Mouse (Mus musculus) CH12.LX (cell line): Measurements from ENCODE around the gene Actn4. TPM values are rescaled to one million over a fixed set of nuclear protein-coding genes. Genes with fewer than 3 reads are reported as not detected.

Experiments
- DNase-seq: peaks from one replicate; pipeline ENCODE4 v3.0.0-alpha.2; 2013; ENCODE audit errors: extremely low read depth
- H3K27ac ChIP-seq: 2 replicates; pipeline ENCODE4 v1.5.1; 2012; ENCODE audit warnings: low read depth, mild to moderate bottlenecking, control low read depth, moderate library complexity; ENCODE audit not compliant: insufficient read depth
- H3K27me3 ChIP-seq: replicated peaks from 2 replicates; pipeline ENCODE3; 2012; ENCODE audit warnings: inconsistent platforms
- H3K36me3 ChIP-seq, 2 experiments: replicated peaks in 1 of 2; 2 replicates each; pipeline versions ENCODE3 to v1.6.1; 2012; ENCODE audit warnings: inconsistent platforms in 1 of 2, low read length in 1 of 2, mild to moderate bottlenecking in 1 of 2, mixed read lengths in 1 of 2, moderate library complexity in 1 of 2; ENCODE audit not compliant: control insufficient read depth in 1 of 2, insufficient read depth in 1 of 2
- H3K4me1 ChIP-seq, 2 experiments: 2 replicates each; pipeline ENCODE4 v1.6.1; 2012; ENCODE audit warnings: inconsistent platforms in 1 of 2, moderate library complexity in 1 of 2; ENCODE audit not compliant: insufficient read depth in 2 of 2, control insufficient read depth in 1 of 2
- H3K4me2 ChIP-seq: 2 replicates; pipeline ENCODE4 v1.6.1; 2012; ENCODE audit warnings: low read depth, mild to moderate bottlenecking, control low read depth; ENCODE audit not compliant: poor library complexity, insufficient read depth, severe bottlenecking
- H3K4me3 ChIP-seq, 3 experiments: fragments of 150-350 bp in 1 of 3; sonication (generic) in 1 of 3; replicated peaks in 1 of 3; 2 replicates each; pipeline versions ENCODE3 to v1.5.1; 2011 to 2012; ENCODE audit warnings: low read depth in 2 of 3, low read length in 2 of 3, mild to moderate bottlenecking in 2 of 3, moderate library complexity in 2 of 3, control low read depth in 1 of 3, improper control_type of control experiment in 1 of 3, inconsistent platforms in 1 of 3, mixed read lengths in 1 of 3; ENCODE audit not compliant: poor library complexity in 1 of 3
- H3K79me2 ChIP-seq: replicated peaks from 2 replicates; pipeline ENCODE4 v1.6.1; 2012; ENCODE audit warnings: mild to moderate bottlenecking, moderate library complexity; ENCODE audit not compliant: control insufficient read depth, poor library complexity, insufficient read depth, severe bottlenecking; ENCODE audit errors: extremely low read depth
- H3K9ac ChIP-seq: 2 replicates; pipeline ENCODE4 v1.6.1; 2012; ENCODE audit warnings: low read depth, mild to moderate bottlenecking, control low read depth, moderate library complexity; ENCODE audit not compliant: insufficient read depth
- H3K9me3 ChIP-seq: replicated peaks from 2 replicates; pipeline ENCODE3; 2012; ENCODE audit warnings: low read length, inconsistent platforms, mixed read lengths
- BHLHE40 ChIP-seq: IDR thresholded peaks from 2 replicates; pipeline ENCODE4 v1.6.1; 2011; ENCODE audit warnings: mild to moderate bottlenecking, low read depth, low read length, improper control_type of control experiment
- CHD1 ChIP-seq: IDR thresholded peaks from 2 replicates; pipeline ENCODE4 v1.6.1; 2012; ENCODE audit warnings: low read depth, low read length, improper control_type of control experiment, inconsistent platforms
- CHD2 ChIP-seq: IDR thresholded peaks from 2 replicates; pipeline ENCODE4 v1.6.1; 2011; ENCODE audit warnings: low read length, improper control_type of control experiment
- CTCF ChIP-seq, 2 experiments: IDR thresholded peaks in 1 of 2; conservative IDR thresholded peaks in 1 of 2; 2 replicates each; pipeline ENCODE4 v1.5.1; 2011 to 2012; ENCODE audit warnings: low read depth in 2 of 2, low read length in 2 of 2, improper control_type of control experiment in 1 of 2, inconsistent platforms in 1 of 2, mild to moderate bottlenecking in 1 of 2, moderate library complexity in 1 of 2
- E2F4 ChIP-seq: IDR thresholded peaks from 2 replicates; pipeline ENCODE4 v1.6.1; 2011; ENCODE audit warnings: low read depth, low read length, improper control_type of control experiment; ENCODE audit not compliant: insufficient replicate concordance
- ELF1 ChIP-seq: IDR thresholded peaks from 2 replicates; pipeline ENCODE4 v1.6.1; 2014; ENCODE audit warnings: low read depth, mild to moderate bottlenecking, inconsistent platforms, low read length, improper control_type of control experiment
- ETS1 ChIP-seq: conservative IDR thresholded peaks from 2 replicates; pipeline ENCODE4 v1.6.1; 2012; ENCODE audit warnings: low read depth, mild to moderate bottlenecking, inconsistent platforms, low read length, improper control_type of control experiment, moderate library complexity
- IRF4 ChIP-seq: IDR thresholded peaks from 2 replicates; pipeline ENCODE4 v1.6.1; 2014; ENCODE audit warnings: low read depth, mild to moderate bottlenecking, inconsistent platforms, low read length, improper control_type of control experiment
- JUN ChIP-seq: IDR thresholded peaks from 2 replicates; pipeline ENCODE4 v1.6.1; 2011; ENCODE audit warnings: low read depth, mild to moderate bottlenecking, low read length, improper control_type of control experiment, moderate library complexity; ENCODE audit not compliant: insufficient read depth
- JUND ChIP-seq: conservative IDR thresholded peaks from 2 replicates; pipeline ENCODE4 v1.6.1; 2011; ENCODE audit warnings: low read depth, low read length, improper control_type of control experiment
- KAT2A ChIP-seq: IDR thresholded peaks from 2 replicates; pipeline ENCODE4 v1.6.1; 2012; ENCODE audit warnings: low read length, improper control_type of control experiment, inconsistent platforms; ENCODE audit not compliant: insufficient replicate concordance
- MAFK ChIP-seq: IDR thresholded peaks from 2 replicates; pipeline ENCODE4 v1.6.1; 2011; ENCODE audit warnings: low read length, improper control_type of control experiment; ENCODE audit not compliant: insufficient replicate concordance
- MAX ChIP-seq: IDR thresholded peaks from 2 replicates; pipeline ENCODE4 v1.6.1; 2011; ENCODE audit warnings: low read length, improper control_type of control experiment
- MEF2A ChIP-seq: IDR thresholded peaks from 2 replicates; pipeline ENCODE4 v1.6.1; 2014; ENCODE audit warnings: low read depth, mild to moderate bottlenecking, inconsistent platforms, low read length, improper control_type of control experiment, borderline replicate concordance
- MXI1 ChIP-seq: IDR thresholded peaks from 2 replicates; pipeline ENCODE4 v1.6.1; 2011; ENCODE audit warnings: mild to moderate bottlenecking, low read depth, low read length, improper control_type of control experiment
- NELFE ChIP-seq: IDR thresholded peaks from 2 replicates; pipeline ENCODE4 v1.6.1; 2011; ENCODE audit warnings: low read depth, low read length, improper control_type of control experiment
- NRF1 ChIP-seq: IDR thresholded peaks from 2 replicates; pipeline ENCODE4 v1.6.1; 2014; ENCODE audit warnings: low read depth, mild to moderate bottlenecking, inconsistent platforms, low read length, improper control_type of control experiment, moderate library complexity
- PAX5 ChIP-seq: IDR thresholded peaks from 2 replicates; pipeline ENCODE4 v1.6.1; 2012; ENCODE audit warnings: low read length, inconsistent platforms, mixed read lengths
- POLR2A ChIP-seq: IDR thresholded peaks from 2 replicates; pipeline ENCODE4 v1.6.1; 2011; ENCODE audit warnings: low read depth, mild to moderate bottlenecking, improper control_type of control experiment, low read length
- RAD21 ChIP-seq: IDR thresholded peaks from 2 replicates; pipeline ENCODE4 v1.6.1; 2011; ENCODE audit warnings: low read depth, mild to moderate bottlenecking, low read length, improper control_type of control experiment, moderate library complexity
- RCOR1 ChIP-seq: conservative IDR thresholded peaks from 2 replicates; pipeline ENCODE4 v1.6.1; 2012; ENCODE audit warnings: low read depth, mild to moderate bottlenecking, inconsistent platforms, low read length, improper control_type of control experiment
- SIN3A ChIP-seq: IDR thresholded peaks from 2 replicates; pipeline ENCODE4 v1.6.1; 2012; ENCODE audit warnings: low read length, improper control_type of control experiment, inconsistent platforms
- SMC3 ChIP-seq: IDR thresholded peaks from 2 replicates; pipeline ENCODE4 v1.6.1; 2011; ENCODE audit warnings: low read depth, low read length, improper control_type of control experiment
- TBP ChIP-seq: conservative IDR thresholded peaks from 2 replicates; pipeline ENCODE4 v1.6.1; 2011; ENCODE audit warnings: low read depth, low read length, improper control_type of control experiment
- UBTF ChIP-seq: IDR thresholded peaks from 2 replicates; pipeline ENCODE4 v1.6.1; 2012; ENCODE audit warnings: low read depth, mild to moderate bottlenecking, inconsistent platforms, low read length, improper control_type of control experiment, moderate library complexity
- USF2 ChIP-seq: conservative IDR thresholded peaks from 2 replicates; pipeline ENCODE4 v1.6.1; 2011; ENCODE audit warnings: low read depth, low read length, improper control_type of control experiment
- ZC3H11A ChIP-seq: IDR thresholded peaks from 2 replicates; pipeline ENCODE4 v1.6.1; 2012; ENCODE audit warnings: low read depth, mild to moderate bottlenecking, inconsistent platforms, low read length, improper control_type of control experiment
- ZNF384 ChIP-seq: IDR thresholded peaks from 2 replicates; pipeline ENCODE4 v1.6.1; 2012; ENCODE audit warnings: low read depth, low read length, improper control_type of control experiment, inconsistent platforms
- dilution Hi-C: fragments of 300-500 bp; cut with MboI; formaldehyde crosslinking; loops from 2 replicates; pipeline ENCODE4 v1.14.3; 2020; ENCODE audit warnings: low sequenced_read_pairs; ENCODE audit not compliant: extremely low pct_unique_long_range_greater_than_20kb, extremely low pct_ligation_motif_present
- in situ Hi-C: fragments of 300-500 bp; cut with MboI; formaldehyde crosslinking; loops from 3 replicates; pipeline ENCODE4 v1.14.3; 2019; ENCODE audit warnings: low sequenced_read_pairs, low pct_ligation_motif_present, low pct_unique_long_range_greater_than_20kb, mixed read lengths
- polyA plus RNA-seq: library from polyadenylated mRNA; unstranded; fragments of >175 nt; gene quantifications from 2 replicates; pipeline ENCODE4 v1.2.1, GENCODE M21; 2012; ENCODE audit warnings: low read depth; ENCODE audit not compliant: insufficient read length
- total RNA-seq, 2 experiments: library from RNA; depleted of rRNA; stranded (reverse); fragments of 300-350 nt in 1 of 2; fragments of >200 nt in 1 of 2; gene quantifications; 2 replicates each; pipeline ENCODE4 v1.2.3; 2012 to 2014

The Actn4 gene
- total and polyA plus RNA-seq, 3 experiments = 56.9 to 145 (median 63.4) TPM

DNA sequence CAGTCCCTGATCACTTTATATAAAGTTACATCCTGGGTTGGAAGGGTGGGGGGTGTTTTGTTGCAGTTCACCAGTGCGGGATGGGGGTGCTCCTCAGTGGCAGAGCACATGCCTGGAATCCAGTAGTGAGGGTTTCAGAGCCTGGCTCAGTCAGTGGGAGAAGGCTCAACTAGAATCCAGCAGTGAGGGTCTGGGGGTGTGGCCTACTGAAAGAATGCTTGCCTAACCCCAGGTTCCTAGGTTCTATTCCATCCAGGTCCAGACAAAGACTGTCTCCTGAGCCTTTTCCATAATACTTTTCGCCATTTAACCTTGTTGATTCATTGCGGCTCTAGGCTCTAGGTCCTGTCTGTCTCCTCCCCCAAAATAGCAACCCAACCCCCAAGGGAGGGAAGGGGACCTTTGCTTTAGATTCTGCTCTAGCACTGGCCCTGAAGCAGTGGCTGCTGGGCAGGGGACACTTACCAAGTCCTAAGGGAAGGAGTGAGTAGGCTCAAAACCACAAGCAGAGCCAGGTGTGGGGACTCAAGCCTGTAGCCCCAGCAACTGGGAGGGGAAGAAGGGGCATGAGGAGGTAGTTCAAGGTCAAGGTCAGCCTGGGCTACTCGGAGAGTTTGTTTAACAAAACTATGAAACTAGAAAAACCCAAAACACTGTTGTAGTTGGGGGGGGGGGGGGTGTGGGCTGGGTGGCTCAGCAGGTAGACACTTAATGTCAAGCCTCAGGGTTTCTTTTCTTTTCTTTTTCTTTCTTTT is 4.8 kb upstream of the Actn4 start:
- Histone ChIP-seq H3K4me1 (peaks cover 2 to 17% of the 10 kb centered on the region in 2 experiments; a peak in 2 of 4 replicates), H3K4me3 (no peak overlapping the region), H3K36me3 (peaks cover 15 to 34% of the 10 kb centered on the region in 2 experiments), H3K27me3 (no peaks in the 10 kb centered on the region), H3K9me3 (no peaks in the 10 kb centered on the region), H3K27ac (no peak overlapping the region), H3K79me2 (no peaks in the 10 kb centered on the region), H3K4me2 (no peak overlapping the region), H3K9ac (no peak overlapping the region)
- in situ Hi-C loops (no loop called here), dilution Hi-C loops (no loop called here)
- DNase-seq = no peak
- TF ChIP-seq RAD21 (no peak), MXI1 (no peak), CHD2 (no peak), JUN (no peak), UBTF (no peak), NELFE (no peak), RCOR1 (no peak), IRF4 (no peak), SIN3A (no peak), JUND (no peak), SMC3 (no peak), CTCF (conservative IDR thresholded peaks at IDR 0.05 in 1 of 2, IDR thresholded peaks at IDR 0.05 in 1 of 2; ENCODE audit: low read depth in 2 of 2, low read length in 2 of 2) (no peak), CHD1 (no peak), MAX (no peak), PAX5 (no peak)

DNA sequence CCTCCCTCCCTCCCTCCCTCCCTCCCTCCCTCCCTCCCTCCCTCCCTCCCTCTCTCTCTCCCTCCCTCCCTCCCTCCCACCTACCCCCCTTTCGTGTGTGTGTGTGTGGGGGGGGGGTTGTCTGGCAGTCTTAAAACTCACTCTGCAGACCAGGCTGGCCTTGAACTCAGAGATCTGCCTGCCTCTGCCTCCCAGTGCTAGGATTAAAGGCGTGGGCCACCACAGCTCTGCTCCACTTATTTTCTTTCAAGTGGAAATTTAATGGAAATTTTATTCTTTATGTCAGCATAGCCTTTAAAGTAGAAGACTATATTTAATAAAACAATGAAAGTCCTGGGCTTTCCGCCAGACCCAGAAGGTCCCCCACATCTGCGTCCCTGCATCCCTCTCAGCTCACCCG is 4.0 kb upstream of the Actn4 start:
- H3K79me2 ChIP-seq = peaks cover 7% of the 10 kb centered on the region
- H3K27ac ChIP-seq = no peak overlapping the region
- TF ChIP-seq MEF2A = no peak
- no peak for TF ChIP-seq IRF4
- TF ChIP-seq MAX = no peak
- TF ChIP-seq NELFE = no peak
- no peak for TF ChIP-seq KAT2A
- no peak for TF ChIP-seq ELF1
- TF ChIP-seq POLR2A = no peak
- no peak for TF ChIP-seq ZC3H11A
- no peak for TF ChIP-seq MXI1
- TF ChIP-seq JUND = no peak
- no peak for TF ChIP-seq USF2
- TF ChIP-seq CHD2 = no peak
- no peak for TF ChIP-seq E2F4
- TF ChIP-seq BHLHE40 = no peak
- TF ChIP-seq MAFK = no peak
- TF ChIP-seq JUN = no peak
- no peak for TF ChIP-seq ZNF384
- no peak for TF ChIP-seq NRF1
- no peak for TF ChIP-seq ETS1
- no peak for TF ChIP-seq TBP
- no peak overlapping the region for H3K4me3 ChIP-seq
- dilution Hi-C loops = no loop called here
- in situ Hi-C loops = no loop called here
- DNase-seq = no peak
- no peaks in the 10 kb centered on the region for H3K9me3 ChIP-seq
- H3K4me2 ChIP-seq = no peak overlapping the region
- H3K9ac ChIP-seq = no peak overlapping the region
- H3K27me3 ChIP-seq = no peaks in the 10 kb centered on the region
- peaks cover 2 to 10% of the 10 kb centered on the region in 2 experiments; a peak in 2 of 4 replicates for H3K4me1 ChIP-seq
- peaks cover 7 to 27% of the 10 kb centered on the region in 2 experiments for H3K36me3 ChIP-seq
